Comparison of ENCODE assay signal across 1 mouse cellular context in genomic region chr10:80741634-80742179, GRCm38 (mm10).
TF ChIP-seq lines count a peak whose summit lies in the region.

No protein-coding gene starts in this region.

TF ChIP-seq in MEL, 35 proteins besides CTCF, POLR2A, EP300 and RAD21:
- no peak for TF ChIP-seq USF1 (IDR thresholded peaks at IDR 0.05; ENCODE audit: low read depth, low read length)
- 0 out of 2 replicates have a peak, but pooled peaks have one; percentile 31 for TF ChIP-seq UBTF (IDR thresholded peaks at IDR 0.05; ENCODE audit: borderline replicate concordance, insufficient read depth, low read depth, low read length)
